Mouse (Mus musculus): Measurements from ENCODE around the gene Hfe2. TPM values are rescaled to one million over a fixed set of nuclear protein-coding genes. Genes with fewer than 3 reads are reported as not detected.

Hfe2 gene
- total RNA-seq, 2 experiments from 2014 or later: 0.17 TPM; not detected in 1

GRCm38 (mm10) chr3:96569506-96569905 is 44.5 kb downstream of the Hfe2 start:
- no peak for ATAC-seq (replicated peaks; ENCODE audit: low FRiP score, poor library complexity, severe bottlenecking)

GRCm38 (mm10) chr3:96569966-96570605 is 45.1 kb downstream of the Hfe2 start:
- ATAC-seq (replicated peaks; ENCODE audit: low FRiP score, poor library complexity, severe bottlenecking): no peak

GRCm38 (mm10) chr3:96570643-96571042 is 45.7 kb downstream of the Hfe2 start:
- ATAC-seq (replicated peaks; ENCODE audit: low FRiP score, poor library complexity, severe bottlenecking): no peak

- ATAC-seq (replicated peaks; ENCODE audit: low FRiP score, poor library complexity, severe bottlenecking): no peak
These were observed 46.4 kb downstream of the Hfe2 start for GRCm38 (mm10) chr3:96571336-96571735.

- ATAC-seq (replicated peaks; ENCODE audit: low FRiP score, poor library complexity, severe bottlenecking): no peak
These were observed 47.1 kb downstream of the Hfe2 start for GRCm38 (mm10) chr3:96571896-96572698.

GRCm38 (mm10) chr3:96573611-96574511 is 48.9 kb downstream of the Hfe2 start:
- no peak for ATAC-seq (replicated peaks; ENCODE audit: low FRiP score, poor library complexity, severe bottlenecking)

- ATAC-seq (replicated peaks; ENCODE audit: low FRiP score, poor library complexity, severe bottlenecking): no peak
These were observed 50.5 kb downstream of the Hfe2 start for GRCm38 (mm10) chr3:96575272-96575984.

GRCm38 (mm10) chr3:96576005-96576658 is 51.2 kb downstream of the Hfe2 start:
- 0 out of 2 replicates have a peak, but pooled peaks have one; percentile 17 for ATAC-seq (replicated peaks; ENCODE audit: low FRiP score, poor library complexity, severe bottlenecking)

GRCm38 (mm10) chr3:96576690-96577541 is 51.9 kb downstream of the Hfe2 start, which contains the start of gene Gm16253:
Gene Gm16253 (plus strand): TSS chr3:96576984.
- peak; percentile 90 for ATAC-seq (replicated peaks; ENCODE audit: low FRiP score, poor library complexity, severe bottlenecking)

- ATAC-seq (replicated peaks; ENCODE audit: low FRiP score, poor library complexity, severe bottlenecking): no peak
These were observed 52.6 kb downstream of the Hfe2 start for GRCm38 (mm10) chr3:96577566-96577965.

Other genes with a start within 250 kb of the Hfe2 start
- gene Fcgr1, start 231.2 kb upstream of the Hfe2 start, total RNA-seq (2015; ENCODE audit: low replicate concordance): 9.0 and 10.8 TPM in 2 replicates
- 4.0 and 4.5 TPM in 2 replicates for gene Fcgr1, start 231.2 kb upstream of the Hfe2 start, total RNA-seq (2017; ENCODE audit: low replicate concordance)
- not detected in 2 replicates for gene BC107364, start 72.9 kb upstream of the Hfe2 start, total RNA-seq (2015; ENCODE audit: low replicate concordance)
- gene BC107364, start 72.9 kb upstream of the Hfe2 start, total RNA-seq (2017; ENCODE audit: low replicate concordance): not detected in 2 replicates
- 125 and 174 TPM in 2 replicates for gene Txnip, start 32.8 kb downstream of the Hfe2 start, total RNA-seq (2015; ENCODE audit: low replicate concordance)
- gene Txnip, start 32.8 kb downstream of the Hfe2 start, total RNA-seq (2017; ENCODE audit: low replicate concordance): 113 and 122 TPM in 2 replicates
- gene Gm16253, start 51.8 kb downstream of the Hfe2 start, total RNA-seq (2015; ENCODE audit: low replicate concordance): not detected in 2 replicates
- not detected in 2 replicates for gene Gm16253, start 51.8 kb downstream of the Hfe2 start, total RNA-seq (2017; ENCODE audit: low replicate concordance)
- 7.3 and 17.7 TPM in 2 replicates for gene Polr3gl, start 69.0 kb downstream of the Hfe2 start, total RNA-seq (2015; ENCODE audit: low replicate concordance)
- gene Polr3gl, start 69.0 kb downstream of the Hfe2 start, total RNA-seq (2017; ENCODE audit: low replicate concordance): 3.9 and 16.5 TPM in 2 replicates
- gene Ankrd34a, start 71.5 kb downstream of the Hfe2 start, total RNA-seq (2015; ENCODE audit: low replicate concordance): not detected in 2 replicates
- gene Ankrd34a, start 71.5 kb downstream of the Hfe2 start, total RNA-seq (2017; ENCODE audit: low replicate concordance): not detected in 2 replicates
- not detected in 2 replicates for gene Lix1l, start 76.0 kb downstream of the Hfe2 start, total RNA-seq (2015; ENCODE audit: low replicate concordance)
- not detected in 2 replicates for gene Lix1l, start 76.0 kb downstream of the Hfe2 start, total RNA-seq (2017; ENCODE audit: low replicate concordance)
- 25.3 and 30.4 TPM in 2 replicates for gene Rbm8a, start 104.8 kb downstream of the Hfe2 start, total RNA-seq (2015; ENCODE audit: low replicate concordance)
- gene Rbm8a, start 104.8 kb downstream of the Hfe2 start, total RNA-seq (2017; ENCODE audit: low replicate concordance): 16.4 and 18.5 TPM in 2 replicates
- 7.7 and 22.1 TPM in 2 replicates for gene Pex11b, start 110.2 kb downstream of the Hfe2 start, total RNA-seq (2015; ENCODE audit: low replicate concordance)
- 2.6 and 7.1 TPM in 2 replicates for gene Pex11b, start 110.2 kb downstream of the Hfe2 start, total RNA-seq (2017; ENCODE audit: low replicate concordance)
- not detected in 2 replicates for gene Gm42957, start 110.3 kb downstream of the Hfe2 start, total RNA-seq (2015; ENCODE audit: low replicate concordance)
- gene Gm42957, start 110.3 kb downstream of the Hfe2 start, total RNA-seq (2017; ENCODE audit: low replicate concordance): not detected in 2 replicates
- gene Itga10, start 120.4 kb downstream of the Hfe2 start, total RNA-seq (2015; ENCODE audit: low replicate concordance): not detected in 2 replicates
- gene Itga10, start 120.4 kb downstream of the Hfe2 start, total RNA-seq (2017; ENCODE audit: low replicate concordance): 0.14 and 1.4 TPM in 2 replicates
- not detected in 2 replicates for gene Ankrd35, start 145.0 kb downstream of the Hfe2 start, total RNA-seq (2015; ENCODE audit: low replicate concordance)
- gene Ankrd35, start 145.0 kb downstream of the Hfe2 start, total RNA-seq (2017; ENCODE audit: low replicate concordance): not detected in 2 replicates
- 3.8 and 11.0 TPM in 2 replicates for gene Pias3, start 171.2 kb downstream of the Hfe2 start, total RNA-seq (2015; ENCODE audit: low replicate concordance)
- gene Pias3, start 171.2 kb downstream of the Hfe2 start, total RNA-seq (2017; ENCODE audit: low replicate concordance): 2.2 and 3.2 TPM in 2 replicates
- gene Nudt17, start 183.4 kb downstream of the Hfe2 start, total RNA-seq (2015; ENCODE audit: low replicate concordance): not detected in 2 replicates
- gene Nudt17, start 183.4 kb downstream of the Hfe2 start, total RNA-seq (2017; ENCODE audit: low replicate concordance): not detected in 2 replicates
- gene Polr3c, start 202.5 kb downstream of the Hfe2 start, total RNA-seq (2015; ENCODE audit: low replicate concordance): 11.3 and 15.9 TPM in 2 replicates
- gene Polr3c, start 202.5 kb downstream of the Hfe2 start, total RNA-seq (2017; ENCODE audit: low replicate concordance): 12.8 and 13.7 TPM in 2 replicates
- gene Rnf115, start 202.5 kb downstream of the Hfe2 start, total RNA-seq (2015; ENCODE audit: low replicate concordance): 33.4 and 41.6 TPM in 2 replicates
- gene Rnf115, start 202.5 kb downstream of the Hfe2 start, total RNA-seq (2017; ENCODE audit: low replicate concordance): 32.6 and 38.3 TPM in 2 replicates